Mouse (Mus musculus) CH12.LX (cell line): ENCODE data around the gene Dnaja4.

Experiments used
- CTCF ChIP-seq, 2 experiments: IDR thresholded peaks in 1 of 2; conservative IDR thresholded peaks in 1 of 2; 2 replicates each; pipeline ENCODE4 v1.5.1; 2011 to 2012; ENCODE audit warnings: low read depth in 2 of 2, low read length in 2 of 2, improper control_type of control experiment in 1 of 2, inconsistent platforms in 1 of 2, mild to moderate bottlenecking in 1 of 2, moderate library complexity in 1 of 2
- ELF1 ChIP-seq: IDR thresholded peaks from 2 replicates; pipeline ENCODE4 v1.6.1; 2014; ENCODE audit warnings: low read depth, mild to moderate bottlenecking, inconsistent platforms, low read length, improper control_type of control experiment
- HCFC1 ChIP-seq: IDR thresholded peaks from 2 replicates; pipeline ENCODE4 v1.6.1; 2012; ENCODE audit warnings: low read depth, mild to moderate bottlenecking, inconsistent platforms, low read length, improper control_type of control experiment
- KAT2A ChIP-seq: IDR thresholded peaks from 2 replicates; pipeline ENCODE4 v1.6.1; 2012; ENCODE audit warnings: low read length, improper control_type of control experiment, inconsistent platforms; ENCODE audit not compliant: insufficient replicate concordance
- MAFK ChIP-seq: IDR thresholded peaks from 2 replicates; pipeline ENCODE4 v1.6.1; 2011; ENCODE audit warnings: low read length, improper control_type of control experiment; ENCODE audit not compliant: insufficient replicate concordance
- MYC ChIP-seq: IDR thresholded peaks from 2 replicates; pipeline ENCODE4 v1.6.1; 2011; ENCODE audit warnings: low read depth, mild to moderate bottlenecking, improper control_type of control experiment, low read length
- NELFE ChIP-seq: IDR thresholded peaks from 2 replicates; pipeline ENCODE4 v1.6.1; 2011; ENCODE audit warnings: low read depth, low read length, improper control_type of control experiment
- NRF1 ChIP-seq: IDR thresholded peaks from 2 replicates; pipeline ENCODE4 v1.6.1; 2014; ENCODE audit warnings: low read depth, mild to moderate bottlenecking, inconsistent platforms, low read length, improper control_type of control experiment, moderate library complexity
- TCF12 ChIP-seq: IDR thresholded peaks from 2 replicates; pipeline ENCODE4 v1.6.1; 2014; ENCODE audit warnings: low read depth, mild to moderate bottlenecking, inconsistent platforms, low read length, improper control_type of control experiment
- ZC3H11A ChIP-seq: IDR thresholded peaks from 2 replicates; pipeline ENCODE4 v1.6.1; 2012; ENCODE audit warnings: low read depth, mild to moderate bottlenecking, inconsistent platforms, low read length, improper control_type of control experiment

- TF ChIP-seq CTCF (conservative IDR thresholded peaks at IDR 0.05 in 1 of 2, IDR thresholded peaks at IDR 0.05 in 1 of 2; ENCODE audit: low read depth in 2 of 2, low read length in 2 of 2), result no peak
- TF ChIP-seq NRF1, result no peak
- TF ChIP-seq KAT2A, result no peak
- no peak for TF ChIP-seq NELFE
- no peak for TF ChIP-seq MYC
- no peak for TF ChIP-seq HCFC1
- no peak for TF ChIP-seq ZC3H11A
- no peak for TF ChIP-seq TCF12
- no peak for TF ChIP-seq ELF1
- TF ChIP-seq MAFK, result no peak
Measured at GRCm38 (mm10) chr9:54750215-54750981, 51.7 kb downstream of the Dnaja4 start.
